Mouse (Mus musculus): ENCODE measurements around the gene Rtn4rl1.

Gene Rtn4rl1

DNA sequence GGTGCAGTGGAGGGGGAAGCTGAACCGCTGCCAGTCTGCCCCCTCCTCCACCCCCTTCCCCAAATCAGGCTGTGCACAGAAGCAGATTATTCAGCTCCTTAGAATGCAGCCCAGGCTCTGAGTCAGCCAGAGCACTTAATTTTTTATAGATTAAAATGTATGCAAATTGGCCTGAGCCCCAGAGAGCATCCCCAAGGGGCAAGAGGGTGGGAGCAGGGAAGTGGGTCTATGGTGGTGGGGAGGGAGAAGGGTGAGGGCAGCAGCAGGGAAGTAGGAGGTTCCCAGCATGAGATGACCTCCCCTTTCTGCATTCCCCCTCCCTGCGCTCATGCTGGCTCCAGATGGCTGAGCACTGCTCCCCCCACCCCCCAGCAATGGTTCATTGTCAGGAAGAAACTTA is 8.6 kb upstream of the Rtn4rl1 start:
- DNase-seq (ENCODE audit: low spot score in 2 of 2): no peak

DNA sequence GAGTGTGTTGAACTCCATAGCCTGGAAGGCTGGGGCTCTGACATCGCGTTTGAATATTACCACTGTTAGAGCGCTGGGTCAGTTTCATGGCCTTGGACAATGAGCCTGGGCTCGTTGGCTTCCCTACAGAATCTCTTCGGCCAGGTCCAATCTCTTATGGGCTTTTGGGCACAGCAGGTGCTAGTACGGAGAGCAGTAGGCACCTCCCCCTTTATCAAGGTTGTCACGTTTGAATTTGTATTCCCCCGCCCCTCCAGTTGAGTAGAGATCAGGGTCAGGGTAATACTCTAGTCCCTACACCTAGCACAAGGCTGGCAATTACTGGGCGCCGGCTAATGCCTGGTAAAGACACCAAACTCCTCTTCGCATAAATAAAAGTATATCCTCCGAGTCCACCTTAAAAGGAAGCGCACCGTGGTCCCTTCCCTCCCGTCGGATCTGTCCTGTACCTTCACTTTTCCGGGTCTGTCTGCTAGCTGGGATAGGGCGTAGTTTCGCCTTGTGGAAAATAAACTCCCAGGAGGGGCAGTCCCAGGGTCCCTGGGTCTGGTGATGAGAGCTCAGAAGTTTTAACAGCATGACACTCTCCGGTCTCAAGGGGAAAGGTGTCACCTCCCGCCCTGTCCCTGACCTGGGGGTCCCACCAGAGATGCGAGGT is 3.7 kb upstream of the Rtn4rl1 start:
- no peak for DNase-seq (ENCODE audit: low spot score in 2 of 2)

- peak; percentile 64 to 76 for DNase-seq (ENCODE audit: low spot score in 2 of 2)
These were observed 3.2 kb upstream of the Rtn4rl1 start for GRCm38 (mm10) chr11:75190371-75190724.

- no peak for DNase-seq (ENCODE audit: low spot score in 2 of 2)
These were observed 2.6 kb upstream of the Rtn4rl1 start, which contains the start of gene Dph1 for GRCm38 (mm10) chr11:75190905-75191441. Dph1 (minus strand) TSS chr11:75191241.

- no peak for DNase-seq (ENCODE audit: low spot score in 2 of 2)
These were observed 1.7 kb upstream of the Rtn4rl1 start for GRCm38 (mm10) chr11:75191841-75192240.

- peak in 1 of 2 experiments; percentile 61 for DNase-seq (ENCODE audit: low spot score in 2 of 2)
These were observed 1.0 kb upstream of the Rtn4rl1 start for GRCm38 (mm10) chr11:75192336-75193214.

- DNase-seq (ENCODE audit: low spot score in 2 of 2): no peak
These were observed 702 bp downstream of the Rtn4rl1 start for GRCm38 (mm10) chr11:75194121-75194849.

- DNase-seq (ENCODE audit: low spot score in 2 of 2): no peak
These were observed 1.4 kb downstream of the Rtn4rl1 start for GRCm38 (mm10) chr11:75194850-75195461.

DNA sequence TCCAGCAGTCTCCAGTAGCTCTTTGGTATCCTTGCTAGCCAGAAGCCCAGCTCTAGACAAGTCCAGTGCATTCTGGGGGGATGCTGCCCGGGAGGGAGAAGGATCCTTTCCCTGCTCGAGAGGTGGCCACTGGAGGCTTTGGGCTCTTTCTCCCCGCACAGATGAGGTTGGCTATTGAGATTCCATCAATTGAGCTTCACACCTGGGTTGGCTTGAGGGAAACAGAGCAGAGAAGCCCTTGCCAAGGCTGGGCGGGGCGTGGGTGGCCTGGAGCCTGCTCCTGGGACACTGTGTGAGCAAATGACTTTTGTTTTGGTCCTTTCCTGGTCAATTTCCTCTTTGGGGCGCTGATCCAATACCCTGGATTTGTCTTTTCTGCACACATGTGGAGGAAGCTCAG is 2.5 kb downstream of the Rtn4rl1 start:
- no peak for DNase-seq (ENCODE audit: low spot score in 2 of 2)

DNA sequence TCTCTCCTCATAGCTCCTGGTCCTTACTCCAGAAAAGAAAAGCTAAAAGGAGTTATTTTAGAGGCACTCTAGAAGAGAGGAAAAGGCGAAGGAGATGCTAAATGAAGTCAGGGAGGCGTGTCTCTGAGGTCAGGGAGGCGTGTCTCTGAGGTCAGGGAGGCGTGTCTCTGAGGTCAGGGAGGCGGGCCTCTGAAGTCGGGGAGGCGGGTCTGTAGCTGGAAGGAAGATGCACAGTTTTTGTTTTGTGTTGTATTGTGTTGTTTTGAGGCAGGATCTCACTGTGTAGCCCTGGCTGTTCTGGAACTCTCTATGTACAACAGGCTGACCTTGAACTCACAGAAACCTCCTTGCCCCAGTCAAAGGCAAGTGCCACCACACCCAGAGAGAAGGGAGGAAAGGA is 4.4 kb downstream of the Rtn4rl1 start:
- DNase-seq (ENCODE audit: low spot score in 2 of 2): no peak

- DNase-seq (ENCODE audit: low spot score in 2 of 2): no peak
These were observed 5.2 kb downstream of the Rtn4rl1 start for GRCm38 (mm10) chr11:75198792-75199191.

DNA sequence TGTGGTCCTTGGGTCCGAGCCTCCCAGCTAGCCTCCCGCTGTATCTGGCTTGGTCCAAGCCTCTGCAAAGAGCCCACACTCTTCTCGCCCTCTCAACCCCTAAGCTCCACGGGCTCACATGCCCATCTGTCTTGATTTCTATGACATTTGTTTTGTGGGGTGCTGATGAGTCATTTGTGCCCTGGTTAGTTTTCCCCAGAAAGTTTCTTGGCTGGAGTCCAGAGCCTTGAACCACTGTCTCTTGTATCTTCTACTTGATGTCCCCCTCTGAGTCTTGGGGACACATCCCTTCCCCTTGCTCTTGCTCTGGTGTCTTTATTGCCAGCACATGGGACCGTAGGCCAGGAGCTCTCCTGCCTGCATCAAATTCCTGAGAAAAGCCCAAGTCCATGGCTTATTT is 6.4 kb downstream of the Rtn4rl1 start:
- no peak for DNase-seq (ENCODE audit: low spot score in 2 of 2)

GRCm38 (mm10) chr11:75200935-75201334 is 7.4 kb downstream of the Rtn4rl1 start:
- DNase-seq (ENCODE audit: low spot score in 2 of 2): no peak

- DNase-seq (ENCODE audit: low spot score in 2 of 2): no peak
These were observed 8.1 kb downstream of the Rtn4rl1 start for GRCm38 (mm10) chr11:75201721-75202120.

DNA sequence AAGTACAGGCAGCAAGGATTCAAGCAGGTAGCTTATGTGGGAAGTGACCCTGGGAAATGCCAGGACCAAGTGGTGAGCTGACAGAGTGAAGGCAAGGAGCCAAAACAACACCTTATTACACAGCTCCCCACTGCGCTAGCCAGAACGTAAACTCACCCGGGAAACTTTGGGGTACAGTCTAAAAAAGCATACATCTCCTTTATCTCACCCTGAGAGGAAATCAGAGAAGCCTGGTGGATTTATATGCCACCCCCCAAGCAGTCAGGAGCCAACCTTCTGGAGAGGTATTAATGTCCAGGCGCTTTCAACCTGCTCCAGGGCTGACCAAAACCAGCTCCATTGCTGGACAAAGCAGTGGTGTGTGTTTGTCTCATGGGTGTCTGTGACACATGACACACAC is 10.3 kb downstream of the Rtn4rl1 start:
- DNase-seq (ENCODE audit: low spot score in 2 of 2): no peak

DNA sequence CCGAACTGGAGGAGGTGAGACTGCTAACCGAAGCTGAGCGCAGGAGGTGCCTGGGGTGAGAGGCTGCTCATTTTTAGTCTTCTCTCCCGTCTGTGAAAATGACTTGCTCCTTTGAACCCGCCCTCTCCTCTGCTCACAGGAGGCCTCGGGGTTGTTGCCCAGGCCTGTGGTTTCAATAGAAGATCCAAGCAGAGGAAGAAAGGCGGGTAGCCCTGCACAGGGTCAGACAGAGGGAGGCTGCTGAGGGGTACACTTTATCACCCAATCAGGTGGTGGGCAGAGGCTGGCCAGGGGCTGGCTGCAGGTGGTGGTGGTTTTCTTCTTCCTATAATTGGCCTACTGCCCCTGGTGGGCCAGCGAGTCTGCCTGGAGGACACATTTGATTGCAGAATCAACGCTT is 10.9 kb downstream of the Rtn4rl1 start:
- DNase-seq (ENCODE audit: low spot score in 2 of 2): no peak

GRCm38 (mm10) chr11:75206347-75206746 is 12.8 kb downstream of the Rtn4rl1 start:
- DNase-seq (ENCODE audit: low spot score in 2 of 2): no peak

GRCm38 (mm10) chr11:75209363-75209762 is 15.8 kb downstream of the Rtn4rl1 start:
- DNase-seq (ENCODE audit: low spot score in 2 of 2): no peak

- no peak for DNase-seq (ENCODE audit: low spot score in 2 of 2)
These were observed 16.5 kb downstream of the Rtn4rl1 start for GRCm38 (mm10) chr11:75210093-75210492.

GRCm38 (mm10) chr11:75210755-75211154 is 17.2 kb downstream of the Rtn4rl1 start:
- DNase-seq (ENCODE audit: low spot score in 2 of 2): no peak

GRCm38 (mm10) chr11:75212031-75212667 is 18.6 kb downstream of the Rtn4rl1 start:
- no peak for DNase-seq (ENCODE audit: low spot score in 2 of 2)

Data from spleen, postnatal 14 days (tissue).